Mouse (Mus musculus) skeletal muscle tissue, adult 2 months (tissue): ENCODE measurements around the gene Tmem265.

ENCODE experiments used
- DNase-seq: peaks from one replicate; pipeline ENCODE4 v3.0.0-alpha.2; 2012; ENCODE audit warnings: low read depth, low spot score

Tmem265 gene

DNA sequence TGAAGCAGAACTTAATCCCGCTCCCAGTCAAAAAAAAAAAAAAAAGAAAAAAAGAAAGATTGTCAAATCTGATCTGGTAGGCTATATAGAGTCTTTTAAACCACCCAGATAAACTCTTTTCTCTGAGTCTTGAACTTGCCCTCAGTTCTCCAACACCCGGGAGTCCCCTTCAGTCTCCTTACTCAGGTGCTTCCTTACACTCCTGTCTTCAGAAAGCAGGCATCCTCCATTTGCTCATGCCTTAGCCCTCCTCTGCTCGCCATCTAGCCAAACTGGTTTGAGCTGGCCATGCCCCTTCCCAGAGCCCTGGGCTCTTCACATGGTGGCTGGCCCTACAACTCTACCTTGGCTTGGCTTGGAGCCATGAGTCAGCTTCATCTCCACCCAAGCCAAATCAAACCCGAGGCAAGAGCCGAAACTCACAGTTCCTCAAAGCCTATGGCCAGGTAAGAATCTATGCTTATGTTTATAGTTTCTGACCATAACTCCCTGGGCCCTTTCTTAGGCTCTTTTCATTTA, at the start of gene Tmem265:
TSS of gene Tmem265 (plus strand) at position 51 of the 519 bp plus-strand sequence.
- DNase-seq = no peak

DNA sequence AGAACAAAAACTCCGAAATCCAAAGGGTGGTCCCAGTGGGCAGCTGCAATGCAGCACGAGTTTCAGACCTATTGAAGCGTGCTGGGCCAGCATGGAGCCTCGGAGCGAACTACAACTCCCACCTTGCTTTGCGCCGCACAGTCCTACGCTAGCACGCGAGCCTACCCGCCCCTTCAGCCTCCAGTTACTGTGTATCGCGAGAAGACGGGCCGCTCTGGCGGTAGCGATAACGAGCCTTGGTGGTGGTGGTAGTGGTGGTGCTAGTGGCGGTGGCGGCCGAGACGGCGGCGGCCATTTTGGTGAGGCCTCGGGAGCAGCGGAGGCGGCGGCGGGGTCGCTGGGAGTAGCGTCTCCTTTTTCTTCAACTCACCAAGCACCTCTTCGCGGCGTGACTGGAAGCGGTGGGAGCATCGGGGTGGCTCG, 49.4 kb upstream of the Tmem265 start, which contains the start of gene Srcap:
TSS of gene Srcap (plus strand) at position 176 of the 423 bp plus-strand sequence.
- DNase-seq = peak; percentile 98

DNA sequence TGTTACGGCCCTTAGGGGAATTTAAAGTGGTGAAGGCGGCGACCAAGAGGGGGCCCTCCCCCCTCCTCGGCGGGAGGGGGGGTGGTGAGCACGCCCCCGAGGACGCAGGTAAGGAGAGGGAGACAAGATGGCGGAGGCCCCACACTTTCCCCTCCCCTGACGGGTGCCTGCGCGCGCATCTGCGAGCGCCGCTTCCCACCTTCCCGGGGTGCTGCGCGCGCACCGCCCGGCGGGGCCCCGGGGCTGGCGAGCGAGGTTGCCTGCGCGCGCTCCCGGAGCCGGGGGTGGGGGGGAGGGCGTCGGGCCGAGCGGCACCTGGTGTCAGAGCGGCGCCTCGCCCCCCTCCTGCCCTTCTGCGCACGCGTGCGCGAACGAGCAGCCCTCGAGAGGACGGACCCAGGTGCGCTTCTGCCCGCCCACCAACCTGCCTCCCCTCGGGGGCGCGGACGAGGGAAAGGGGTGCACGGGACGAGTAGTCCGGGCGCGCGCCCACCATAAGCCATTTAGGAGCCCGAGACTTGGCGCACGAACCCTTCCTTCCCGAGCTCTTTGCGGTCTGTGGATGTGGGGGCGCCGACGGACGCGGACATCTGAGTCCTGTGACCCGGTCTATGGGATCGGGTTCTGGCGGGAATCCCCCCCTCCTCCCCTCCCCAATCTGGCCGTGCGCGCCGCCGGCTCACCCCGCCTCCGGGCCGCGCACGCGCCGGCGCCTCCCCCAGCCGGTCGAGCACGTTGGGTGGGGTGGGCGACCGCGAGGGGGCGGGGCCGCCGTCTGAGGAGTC, 48.8 kb upstream of the Tmem265 start:
- DNase-seq = peak; percentile 95

DNA sequence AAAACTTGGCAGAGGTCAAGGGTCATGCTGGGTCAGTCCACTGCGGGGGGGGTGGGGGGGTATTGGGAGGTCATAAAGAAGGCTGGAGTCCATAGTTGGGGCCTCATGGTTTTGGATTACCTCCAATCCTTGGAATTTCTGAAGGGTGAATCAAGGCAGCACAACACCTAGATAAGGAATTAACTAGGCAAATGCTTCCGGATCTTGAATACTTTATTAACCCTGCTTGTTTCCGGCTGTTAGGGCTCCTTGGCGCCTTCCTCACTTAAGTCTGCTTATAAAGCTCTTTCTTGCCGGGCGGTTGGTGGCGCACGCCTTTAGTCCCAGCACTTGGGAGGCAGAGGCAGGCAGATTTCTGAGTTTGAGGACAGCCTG, 48.2 kb upstream of the Tmem265 start:
- no peak for DNase-seq

DNA sequence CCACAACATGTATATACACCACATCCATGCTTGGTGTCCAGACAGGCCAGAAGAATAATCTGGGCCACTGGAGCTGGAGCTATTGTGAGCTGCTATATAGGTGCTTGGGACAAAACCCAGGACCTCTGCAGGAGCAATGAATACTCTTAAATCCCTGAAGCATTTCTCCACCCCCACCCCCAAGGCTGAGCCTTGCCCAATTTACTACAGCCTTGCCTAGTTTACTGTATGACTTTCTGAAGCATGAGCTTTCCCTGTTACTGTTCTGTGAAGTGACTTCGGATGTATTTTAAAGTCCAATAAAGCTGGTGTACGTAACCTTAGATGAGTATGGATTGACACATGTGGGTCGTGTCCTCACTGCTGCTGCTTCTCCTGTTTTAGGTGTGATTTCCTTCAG, 47.4 kb upstream of the Tmem265 start:
- DNase-seq = no peak

DNA sequence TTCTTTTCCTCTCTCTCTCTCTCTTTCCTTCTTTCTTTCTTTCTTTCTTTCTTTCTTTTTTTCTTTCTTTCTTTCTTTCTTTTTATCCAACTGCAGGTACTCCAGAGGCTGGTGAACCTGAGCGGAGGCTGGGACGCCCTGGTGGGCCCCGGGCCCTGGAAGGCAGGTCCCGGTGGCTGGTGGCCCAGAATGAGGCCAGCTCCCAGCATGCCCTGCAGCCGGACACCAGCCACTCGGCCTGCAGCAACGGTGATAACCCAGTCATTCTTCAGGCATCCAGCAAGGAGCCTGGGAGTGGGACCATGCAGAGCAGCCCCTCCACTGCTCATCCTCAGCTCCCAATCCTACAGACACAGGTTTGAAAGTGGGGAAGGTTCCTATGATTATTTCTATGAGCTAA, 45.3 kb upstream of the Tmem265 start:
- DNase-seq = no peak

DNA sequence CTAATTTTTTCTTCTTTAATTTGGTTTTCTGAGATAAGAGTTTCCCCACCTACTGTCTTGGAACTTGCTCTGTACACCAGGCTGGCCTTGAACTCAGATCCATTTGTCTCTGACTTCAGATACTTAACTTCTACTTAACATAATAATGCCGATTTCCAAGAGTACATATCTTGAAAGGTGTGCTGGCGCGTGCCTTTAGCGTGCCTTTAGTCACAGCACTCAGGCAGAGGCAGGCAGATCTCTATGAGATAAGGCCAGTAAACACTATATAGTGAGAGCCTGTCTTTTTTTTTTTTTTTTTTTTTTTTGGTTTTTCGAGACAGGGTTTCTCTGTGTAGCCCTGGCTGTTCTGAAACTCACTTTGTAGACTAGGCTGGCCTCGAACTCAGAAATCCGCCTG, 44.8 kb upstream of the Tmem265 start:
- no peak for DNase-seq

DNA sequence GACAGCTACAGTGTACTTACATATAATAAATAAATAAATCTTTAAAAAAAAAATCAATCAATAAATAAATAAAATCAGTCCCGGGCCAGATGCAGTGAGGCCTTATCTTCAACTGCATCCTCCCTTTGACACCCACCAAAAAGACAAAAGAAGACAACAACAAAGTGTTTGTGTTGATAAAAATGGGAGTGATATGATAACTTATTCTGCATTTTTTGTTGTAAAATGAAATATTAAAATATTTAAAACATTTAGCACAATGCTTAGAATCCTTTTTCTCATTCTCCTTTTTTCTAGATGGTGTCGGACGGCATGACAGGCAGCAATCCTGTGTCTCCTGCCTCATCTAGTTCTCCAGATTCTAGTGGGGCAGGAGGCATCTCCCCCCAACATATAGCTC, 41.9 kb upstream of the Tmem265 start, which contains the start of gene Gm42715:
TSS of gene Gm42715 (plus strand) at position 301 of the 400 bp plus-strand sequence.
- DNase-seq = no peak

DNA sequence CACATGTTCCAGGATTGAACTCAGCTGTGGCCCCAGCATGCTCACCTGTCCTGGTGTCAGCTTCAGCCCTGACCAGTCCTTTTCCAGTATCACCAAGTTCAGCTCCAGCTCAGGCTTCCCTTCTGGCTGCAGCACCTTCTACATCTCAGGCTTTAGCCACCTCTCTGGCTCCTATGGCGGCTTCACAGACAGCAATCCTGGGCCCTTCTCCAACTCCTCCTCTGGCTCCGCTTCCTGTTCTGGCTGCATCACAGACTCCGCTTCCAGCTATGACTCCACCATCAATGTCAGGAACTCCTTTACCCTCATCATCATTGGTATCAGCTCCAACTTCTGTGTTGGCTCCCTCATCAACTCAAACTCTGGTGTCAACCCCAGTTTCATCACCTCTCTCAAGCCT, 19.5 kb upstream of the Tmem265 start:
- no peak for DNase-seq

DNA sequence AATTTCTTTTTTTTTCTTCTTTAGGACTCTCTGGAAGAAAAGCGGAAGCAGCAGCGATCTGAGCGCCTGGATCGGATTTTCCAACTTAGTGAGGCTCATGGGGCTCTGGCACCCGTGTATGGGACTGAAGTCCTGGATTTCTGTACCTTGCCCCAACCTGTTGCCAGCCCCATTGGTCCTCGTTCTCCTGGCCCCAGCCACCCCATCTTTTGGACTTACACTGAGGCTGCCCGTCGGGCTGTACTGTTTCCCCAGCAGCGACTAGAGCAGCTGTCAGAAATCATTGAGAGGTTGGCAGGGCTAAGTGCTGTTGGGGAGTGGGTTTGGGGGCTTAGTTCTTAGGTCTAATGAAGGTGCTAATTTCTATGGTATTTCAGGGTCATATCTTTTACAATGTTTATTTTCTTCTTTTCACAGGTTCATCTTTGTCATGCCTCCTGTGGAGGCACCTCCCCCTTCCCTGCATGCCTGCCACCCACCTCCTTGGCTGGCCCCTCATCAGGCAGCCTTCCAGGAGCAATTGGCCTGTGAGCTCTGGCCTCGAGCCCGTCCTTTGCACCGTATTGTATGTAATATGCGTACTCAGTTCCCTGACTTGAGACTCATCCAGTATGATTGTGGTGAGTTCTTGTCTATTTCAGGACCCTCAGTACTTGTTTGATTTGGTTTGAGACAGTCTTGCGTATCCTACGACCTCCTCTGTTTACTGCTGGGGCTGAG, 11.9 kb upstream of the Tmem265 start:
- no peak for DNase-seq

DNA sequence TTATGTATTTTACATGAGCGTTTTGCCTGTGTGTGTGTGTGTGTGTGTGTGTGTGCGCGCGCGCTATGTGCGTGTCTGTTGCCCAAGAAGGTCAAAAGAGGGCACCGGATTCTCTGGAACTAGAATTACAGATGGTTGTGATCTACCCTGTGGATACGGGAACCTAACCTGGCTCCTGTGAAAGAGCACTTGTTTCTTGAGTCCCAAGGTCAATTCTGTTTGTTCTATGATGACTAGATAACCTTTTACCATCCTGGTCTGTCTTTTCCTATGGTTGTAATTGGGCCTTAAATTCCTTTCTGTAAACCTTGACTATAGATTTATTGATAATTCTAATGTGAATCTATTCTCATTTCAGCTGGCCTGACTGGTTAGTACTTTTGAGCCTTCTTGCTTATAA, 9.6 kb upstream of the Tmem265 start:
- DNase-seq = no peak

DNA sequence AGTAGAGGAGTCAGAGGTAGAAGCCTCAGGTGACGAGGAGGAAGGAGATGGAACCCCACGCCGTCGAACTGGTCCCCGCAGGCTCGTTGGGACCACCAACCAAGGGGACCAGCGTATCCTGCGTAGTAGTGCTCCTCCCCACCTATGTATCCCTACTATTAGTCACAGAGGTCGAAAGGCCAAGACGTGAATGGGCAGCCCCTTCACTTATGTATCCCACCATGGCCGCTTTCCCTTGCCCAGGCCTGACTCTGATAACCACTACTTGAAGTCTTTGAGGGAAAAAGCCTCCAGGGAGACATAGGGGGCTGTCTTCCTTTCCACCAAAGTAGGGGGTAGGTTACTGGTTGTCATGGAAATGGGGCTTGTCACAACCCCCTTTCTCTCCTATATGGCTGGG, 610 bp upstream of the Tmem265 start:
- DNase-seq = no peak

DNA sequence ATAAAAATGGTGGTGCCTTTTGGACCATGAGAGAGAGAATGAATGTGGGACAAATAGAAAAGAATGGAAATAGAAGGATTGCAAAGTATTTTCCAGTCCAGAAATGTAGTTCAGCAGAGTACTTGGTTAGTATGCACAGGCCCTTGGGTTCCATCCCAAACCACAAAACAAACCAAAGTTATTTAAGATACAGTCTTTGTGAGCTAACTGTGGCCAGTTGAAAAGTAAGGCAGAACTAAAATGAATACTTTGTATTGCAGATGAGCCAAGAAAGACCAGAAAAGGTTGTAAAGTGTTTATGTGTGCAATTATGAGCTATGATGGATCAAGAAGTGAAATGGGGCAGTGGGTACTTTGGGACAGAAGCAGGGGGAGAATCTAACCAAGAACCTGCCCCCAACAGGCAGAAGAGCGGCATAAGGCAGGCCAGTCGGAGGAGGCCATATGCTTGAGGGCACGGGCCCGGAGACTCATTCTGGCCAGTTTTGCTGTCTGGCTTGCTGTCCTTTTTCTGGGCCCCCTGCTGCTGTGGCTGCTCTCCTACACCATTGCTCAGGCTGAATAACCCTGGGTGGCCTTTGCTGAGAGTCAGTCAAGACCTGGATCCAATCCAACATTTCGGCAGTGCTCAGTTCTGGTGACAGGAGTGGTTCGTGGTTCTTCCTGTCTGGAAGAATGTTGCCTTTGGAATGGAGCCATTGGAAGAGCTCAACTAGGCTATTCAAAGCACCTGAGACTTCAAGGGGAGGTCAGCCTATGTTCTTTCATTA, 3.4 kb downstream of the Tmem265 start:
- DNase-seq = peak; percentile 21

DNA sequence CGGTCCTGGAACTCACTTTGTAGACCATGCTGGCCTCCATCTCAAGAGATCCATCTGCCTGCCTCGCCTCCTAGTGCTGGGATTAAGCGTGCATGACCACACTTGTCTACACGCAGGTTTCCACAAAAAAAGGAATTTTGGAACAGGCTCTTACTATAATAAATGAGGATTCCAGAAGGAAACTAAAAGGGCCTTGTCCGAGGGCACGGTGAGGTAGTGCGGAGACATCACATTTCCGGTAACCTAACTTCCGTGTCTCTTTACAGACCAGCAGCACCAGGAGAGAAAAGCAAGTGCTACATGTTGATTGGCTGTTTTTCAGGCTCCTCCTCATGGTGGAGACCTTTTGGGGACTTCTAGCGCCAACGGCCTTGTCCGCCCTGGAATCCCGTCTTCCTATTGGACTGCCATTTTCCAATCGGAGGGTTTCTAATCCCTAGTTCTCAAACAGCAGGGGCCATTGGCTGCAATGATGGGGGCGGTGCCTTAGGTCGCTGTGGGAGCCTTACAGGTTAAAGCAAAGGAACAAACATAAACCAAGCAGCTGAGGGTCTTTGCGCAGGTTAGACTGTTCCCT, 11.8 kb downstream of the Tmem265 start, which contains the start of gene Phkg2:
TSS of gene Phkg2 (plus strand) at position 446 of the 577 bp plus-strand sequence.
- DNase-seq = peak; percentile 98

DNA sequence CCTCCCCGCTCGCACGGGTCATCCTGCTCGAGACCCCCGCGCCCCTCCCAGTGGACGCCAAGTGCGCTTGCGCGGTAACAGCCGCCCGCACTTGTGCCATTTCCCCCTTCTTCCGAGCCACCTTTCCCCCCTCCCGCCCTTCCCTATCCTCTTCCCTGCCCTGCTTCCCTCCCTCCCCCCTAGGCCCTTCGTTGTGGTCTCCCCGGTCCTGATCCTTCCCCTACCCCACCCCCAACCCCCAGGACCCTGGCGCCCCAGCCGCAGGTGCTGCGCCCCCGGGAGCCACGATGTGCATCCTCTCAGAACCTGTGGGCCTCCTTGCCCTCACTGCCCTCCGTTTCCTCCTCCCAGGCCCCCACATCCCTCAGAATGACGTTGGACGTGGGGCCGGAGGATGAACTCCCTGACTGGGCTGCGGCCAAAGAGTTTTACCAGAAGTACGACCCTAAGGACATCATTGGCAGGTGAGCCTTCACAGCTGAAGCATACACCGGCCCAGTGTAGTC, 12.4 kb downstream of the Tmem265 start:
- DNase-seq = no peak

DNA sequence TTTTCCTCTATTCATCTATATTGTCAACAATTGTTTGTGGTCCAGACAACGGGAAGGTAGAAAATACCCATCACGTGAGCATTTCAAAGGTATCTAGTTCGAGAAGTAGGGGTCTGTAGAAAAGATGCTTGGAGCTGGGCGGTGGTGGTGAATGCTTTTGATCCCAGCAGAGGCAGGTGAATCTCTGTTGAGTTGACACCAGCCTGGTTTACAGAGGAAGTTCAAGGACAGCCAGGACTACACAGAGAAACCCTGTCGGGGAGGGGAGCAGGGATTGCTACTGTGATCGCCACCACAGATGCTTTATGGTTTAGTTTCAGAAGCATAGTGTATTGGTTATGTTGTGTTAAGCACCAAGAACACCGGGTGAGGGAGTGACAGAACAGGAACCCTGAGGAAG, 12.9 kb downstream of the Tmem265 start:
- DNase-seq = no peak

DNA sequence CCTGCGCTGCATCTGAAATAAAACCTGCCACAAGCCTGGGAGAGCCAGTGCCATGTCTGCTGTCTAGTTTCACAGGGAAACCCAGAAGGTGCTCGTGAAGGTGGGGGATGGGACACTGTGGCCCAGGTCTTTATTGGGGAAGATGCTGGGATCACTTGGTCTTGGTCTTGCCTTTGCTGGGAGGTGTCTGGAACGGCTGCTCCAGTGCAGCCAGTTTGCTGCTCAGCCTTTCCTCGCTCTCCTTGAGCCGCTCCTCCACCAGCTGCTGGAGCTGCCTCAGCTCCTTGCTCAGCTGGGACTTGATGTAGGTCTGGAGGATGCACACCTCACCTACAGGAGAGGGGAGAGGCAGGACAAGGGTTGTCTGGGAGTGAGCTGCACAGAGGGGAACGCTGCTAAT, 22.1 kb downstream of the Tmem265 start:
- DNase-seq = no peak

DNA sequence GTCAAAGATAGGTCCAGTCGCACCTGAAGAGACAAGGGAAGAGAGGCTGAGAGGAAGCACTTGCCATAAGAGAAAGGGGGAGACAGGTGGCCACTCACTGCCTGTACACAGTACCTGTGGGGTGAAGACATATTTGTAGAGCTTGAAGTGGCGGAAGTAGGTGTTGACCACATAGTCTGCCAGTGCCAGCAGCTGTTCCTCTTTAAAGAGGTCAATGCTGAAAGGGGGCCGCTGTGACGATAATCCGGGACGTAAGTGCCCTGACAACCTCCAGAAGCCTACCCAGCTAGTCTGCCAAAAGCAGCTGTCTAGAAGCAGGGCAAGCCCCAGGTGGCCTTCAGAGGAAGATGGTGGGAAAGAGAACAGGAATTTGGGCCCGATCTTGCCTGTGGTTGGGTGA, 23.8 kb downstream of the Tmem265 start:
- no peak for DNase-seq

DNA sequence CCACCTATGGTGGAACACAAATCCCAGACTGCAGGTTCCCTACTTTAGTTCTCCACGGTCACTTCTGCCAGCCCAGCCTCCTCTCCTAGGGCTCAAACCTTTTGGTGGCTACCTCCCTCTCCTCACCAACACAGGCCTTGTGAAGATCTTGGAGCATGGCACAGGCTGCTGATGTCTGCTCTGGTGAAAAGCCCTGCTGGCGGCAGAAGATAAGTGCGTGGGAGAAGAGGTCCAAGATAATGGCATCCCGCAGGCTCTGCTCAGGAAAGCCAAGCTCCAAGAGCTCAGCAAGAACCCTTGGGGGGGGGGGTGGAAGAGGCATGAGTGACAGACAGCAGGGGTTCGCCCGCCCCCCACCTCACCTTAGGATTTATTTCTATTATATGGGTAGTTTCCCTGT, 25.0 kb downstream of the Tmem265 start:
- DNase-seq = no peak

DNA sequence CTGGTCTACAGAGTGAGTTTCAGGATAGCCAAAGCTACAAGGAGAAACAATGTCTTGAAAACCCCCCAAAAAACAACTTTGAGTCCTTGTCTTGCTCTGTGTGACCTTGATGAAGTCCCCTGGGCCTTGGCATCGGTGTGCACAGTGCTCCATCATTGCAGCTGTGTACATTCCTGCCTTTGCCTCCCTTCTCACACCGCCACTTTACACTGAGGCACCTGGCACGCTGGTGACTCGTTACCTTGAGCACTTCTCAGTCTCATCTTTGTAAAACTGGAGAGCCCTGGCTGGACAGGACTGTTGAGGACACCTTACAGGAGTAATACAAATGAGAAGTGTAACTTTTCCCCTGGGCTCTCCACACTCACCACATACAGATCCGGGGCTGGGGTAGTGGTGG, 26.0 kb downstream of the Tmem265 start:
- no peak for DNase-seq
